Mouse (Mus musculus) retina, adult 2 months (tissue): ENCODE results near the gene Txndc11.
"Not testable (repeated sequence)": the region's sequence is repeated elsewhere in the genome, so short reads cannot be mapped to it uniquely, and the experiment has no call there.

Experiments
- DNase-seq: peaks from one replicate; pipeline ENCODE4 v3.0.0-alpha.2; 2012; ENCODE audit warnings: low read depth, low spot score

The Txndc11 gene

GRCm38 (mm10) chr16:11134348-11135344 is at the start of gene Txndc11:
Txndc11 (minus strand) TSS chr16:11134650.
- peak; percentile 94 for DNase-seq

DNA sequence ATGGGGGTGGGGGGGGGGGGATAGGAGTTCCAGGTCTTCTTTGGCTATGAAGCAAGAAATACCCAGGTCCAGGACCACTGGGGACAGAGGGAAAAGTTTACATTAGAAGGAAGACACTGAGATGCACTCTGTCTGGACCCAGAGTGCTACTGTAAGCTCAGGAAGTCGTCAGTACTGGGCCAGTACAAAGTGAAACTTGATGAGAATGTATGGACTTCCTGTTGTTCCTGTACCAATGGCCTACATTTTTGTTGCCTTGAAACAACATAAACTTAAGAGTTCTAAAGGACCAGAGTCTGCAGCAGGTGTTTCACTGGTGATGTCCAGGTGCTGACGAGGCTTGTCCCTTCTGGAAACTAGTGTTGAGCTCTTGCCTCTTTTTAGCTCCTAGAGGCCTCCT is 43.0 kb upstream of the Txndc11 start:
- DNase-seq: no peak

DNA sequence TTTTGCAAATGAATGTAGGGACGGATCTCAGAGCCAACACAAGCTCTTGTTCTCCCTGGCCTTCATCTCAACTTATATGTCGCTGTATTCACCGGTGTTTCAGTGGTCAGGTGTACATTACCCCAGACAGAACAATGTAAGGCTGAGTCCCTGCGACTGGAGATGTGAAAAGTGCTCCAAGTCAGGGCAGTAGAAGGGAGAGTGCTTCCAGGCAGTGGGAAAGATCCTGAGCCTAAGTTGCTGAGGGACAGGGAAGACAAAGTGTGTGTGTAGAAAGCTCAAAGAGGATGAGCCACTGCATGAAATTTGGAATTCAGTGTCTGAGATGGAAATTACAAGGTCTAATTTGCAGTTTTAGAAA is 42.4 kb upstream of the Txndc11 start:
- DNase-seq: no peak

DNA sequence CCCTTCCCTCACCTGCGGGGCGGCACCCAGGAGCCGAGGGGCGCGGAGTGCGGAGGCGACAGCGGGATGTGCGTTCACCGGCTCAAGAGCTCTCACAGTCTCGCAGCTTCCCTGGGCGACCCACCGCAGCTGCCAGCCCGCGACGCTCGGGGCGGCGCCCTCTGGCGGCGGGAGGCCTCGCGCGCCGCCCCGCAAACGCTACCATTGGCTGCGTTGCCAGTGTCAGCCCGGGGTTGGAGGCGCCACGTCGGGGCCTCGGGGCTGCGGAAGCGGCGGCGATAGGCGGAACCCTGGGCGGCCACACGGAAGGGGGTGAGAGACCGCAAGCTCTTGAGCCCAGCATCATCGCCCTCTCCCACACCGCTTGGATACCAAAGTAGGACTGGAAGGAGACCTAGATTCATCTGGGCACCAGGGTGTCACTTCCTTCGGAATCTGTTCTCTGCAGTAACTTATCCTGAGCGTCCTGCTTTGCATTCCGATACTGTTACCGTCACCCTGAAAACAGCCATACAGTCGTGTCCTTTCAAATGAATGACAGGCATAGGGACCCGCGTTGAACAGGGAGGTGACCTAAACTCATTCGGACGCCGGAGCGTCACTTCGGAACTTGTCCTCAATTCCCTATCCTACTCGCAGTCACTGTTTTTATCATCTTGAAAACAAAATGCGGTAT is 41.9 kb upstream of the Txndc11 start, which contains the start of gene Zc3h7a:
Gene Zc3h7a (minus strand): TSS at position 186 of the 676 bp plus-strand sequence.
- peak; percentile 80 for DNase-seq

DNA sequence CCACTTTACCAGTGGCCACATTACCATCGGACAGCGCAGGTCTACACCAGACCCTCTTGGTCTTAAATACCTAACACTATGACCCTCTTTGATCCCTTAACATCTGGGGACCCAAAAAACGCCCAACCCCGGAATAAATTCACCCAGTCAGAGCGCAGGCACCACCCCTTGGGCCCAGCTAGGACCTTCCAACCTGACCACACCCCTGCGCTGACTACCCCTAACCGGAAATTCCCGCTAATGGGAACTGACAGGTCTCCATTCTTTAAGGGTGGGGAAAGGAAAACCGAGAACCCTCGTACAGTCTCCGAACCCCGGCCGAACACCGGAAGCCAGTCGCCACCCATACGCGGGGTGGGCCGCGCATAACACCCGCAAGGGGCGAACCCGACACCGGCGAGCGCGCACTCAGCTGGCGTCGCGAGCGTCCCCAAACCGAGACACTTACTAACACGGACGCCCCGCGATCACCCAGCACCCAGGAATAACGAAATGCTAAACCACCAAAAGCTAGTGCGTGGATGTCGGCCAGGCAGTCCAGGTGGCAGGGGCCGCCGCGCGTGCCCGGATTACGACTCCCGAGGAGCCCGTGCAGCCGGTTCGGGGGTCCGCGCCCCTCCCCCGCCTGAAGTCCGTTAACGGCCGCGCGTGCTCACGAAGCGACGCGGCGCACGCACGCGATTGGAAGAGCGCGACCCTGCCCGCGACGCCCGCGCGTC is 41.2 kb upstream of the Txndc11 start:
- peak; percentile 8 for DNase-seq

DNA sequence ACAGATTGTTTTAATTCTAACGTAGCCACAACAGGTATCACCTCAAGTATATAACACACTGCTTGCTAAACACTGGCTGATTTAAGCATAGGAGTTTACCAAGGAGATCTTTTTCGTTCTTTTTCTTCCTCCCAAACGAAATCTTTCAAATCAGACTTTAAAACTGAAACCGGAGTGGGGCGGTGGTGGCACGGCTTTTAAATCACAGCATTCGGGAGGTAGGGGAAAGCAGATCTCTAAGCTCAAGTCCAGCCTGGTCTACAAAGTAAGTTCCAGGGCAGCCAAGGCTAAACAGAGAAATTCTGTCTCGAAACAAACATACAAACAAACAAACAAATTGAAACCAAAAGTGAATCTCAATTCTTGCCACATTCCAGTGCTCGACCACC is 40.6 kb upstream of the Txndc11 start:
- peak; percentile 4 for DNase-seq

DNA sequence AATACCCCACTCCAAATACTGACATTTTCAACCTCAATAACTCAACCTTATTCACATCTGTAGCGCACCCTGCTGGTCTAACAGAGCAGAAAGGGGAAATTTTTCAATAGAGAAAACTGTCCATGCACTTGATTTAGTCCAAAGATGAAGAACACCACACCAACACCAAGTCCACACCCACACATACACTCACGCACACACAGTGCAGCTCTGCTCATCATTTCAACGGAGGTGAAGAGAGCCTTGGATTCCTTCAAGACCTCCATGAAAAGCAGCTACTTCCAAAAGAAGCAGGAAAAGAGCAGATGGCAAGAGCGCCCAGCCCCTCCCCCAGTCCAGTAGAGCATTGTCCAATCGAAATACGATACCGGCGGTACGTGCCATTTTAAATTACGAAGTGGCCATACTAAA is 40.2 kb upstream of the Txndc11 start:
- DNase-seq: peak; percentile 20

- no peak for DNase-seq
These were observed 37.2 kb upstream of the Txndc11 start for GRCm38 (mm10) chr16:11171679-11172078.

DNA sequence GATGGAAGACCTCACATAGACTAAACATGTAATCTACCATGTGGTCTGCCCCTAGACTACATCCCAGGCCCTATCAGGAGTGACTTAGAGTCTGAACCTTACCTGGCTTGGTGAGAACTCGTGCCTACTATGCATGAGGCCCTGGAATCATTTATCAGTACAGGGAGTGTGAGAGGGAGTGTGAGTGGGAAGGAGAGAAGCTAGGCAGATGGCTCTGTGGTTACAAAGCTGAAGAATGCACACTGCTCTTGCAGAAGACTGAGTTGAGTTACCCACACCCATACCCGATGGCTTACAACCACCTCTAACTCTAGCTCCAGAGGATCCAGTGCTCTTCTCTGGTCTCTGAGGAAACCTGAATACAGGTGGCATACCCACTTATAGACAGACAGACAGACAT is 32.0 kb upstream of the Txndc11 start:
- no peak for DNase-seq

DNA sequence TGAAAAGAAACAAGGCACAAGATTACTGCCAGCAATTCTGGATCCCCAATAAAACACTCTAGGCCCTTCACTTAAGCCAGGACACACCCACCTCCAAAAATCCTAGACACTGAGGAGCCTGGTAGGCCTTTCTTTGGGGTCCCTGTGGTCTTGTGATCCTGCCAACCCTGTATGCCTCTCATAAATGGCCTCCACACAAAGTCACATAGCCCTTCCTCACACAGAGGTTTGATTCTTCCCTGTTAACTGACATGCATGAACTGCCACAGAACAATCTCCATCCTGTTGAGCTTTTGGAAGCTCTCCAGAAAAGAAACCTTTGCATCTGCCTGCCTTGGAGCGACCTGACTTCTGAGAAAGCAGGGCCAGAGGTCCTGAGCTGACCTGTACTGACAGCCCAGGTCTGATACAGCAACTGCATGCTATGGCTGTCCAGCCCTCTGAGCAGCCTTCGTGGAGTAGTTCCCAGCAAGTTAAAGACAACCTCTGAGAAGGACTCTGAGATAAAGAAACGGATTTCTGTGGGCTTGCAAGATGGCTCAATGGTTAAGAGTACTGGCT is 30.3 kb upstream of the Txndc11 start:
- DNase-seq: no peak

DNA sequence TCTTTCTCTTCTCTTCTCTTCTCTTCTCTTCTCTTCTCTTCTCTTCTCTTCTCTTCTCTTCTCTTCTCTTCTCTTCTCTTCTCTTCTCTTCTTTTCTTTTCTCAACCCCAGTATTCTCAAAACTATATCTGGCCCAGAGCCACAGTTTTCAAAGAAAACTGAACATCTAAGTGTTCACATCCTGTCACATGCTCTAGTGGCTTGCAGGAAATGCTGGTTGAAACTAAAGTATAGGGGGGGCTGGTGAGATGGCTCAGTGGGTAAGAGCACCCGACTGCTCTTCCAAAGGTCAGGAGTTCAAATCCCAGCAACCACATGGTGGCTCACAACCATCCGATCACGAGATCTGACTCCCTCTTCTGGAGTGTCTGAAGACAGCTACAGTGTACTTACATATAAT is 23.3 kb upstream of the Txndc11 start:
- not testable (repeated sequence) for DNase-seq

GRCm38 (mm10) chr16:11154500-11154899 is 20.1 kb upstream of the Txndc11 start:
- DNase-seq: no peak

GRCm38 (mm10) chr16:11143706-11144483 is 9.4 kb upstream of the Txndc11 start:
- not testable (repeated sequence) for DNase-seq

- DNase-seq: no peak
These were observed 738 bp downstream of the Txndc11 start for GRCm38 (mm10) chr16:11133476-11134347.

DNA sequence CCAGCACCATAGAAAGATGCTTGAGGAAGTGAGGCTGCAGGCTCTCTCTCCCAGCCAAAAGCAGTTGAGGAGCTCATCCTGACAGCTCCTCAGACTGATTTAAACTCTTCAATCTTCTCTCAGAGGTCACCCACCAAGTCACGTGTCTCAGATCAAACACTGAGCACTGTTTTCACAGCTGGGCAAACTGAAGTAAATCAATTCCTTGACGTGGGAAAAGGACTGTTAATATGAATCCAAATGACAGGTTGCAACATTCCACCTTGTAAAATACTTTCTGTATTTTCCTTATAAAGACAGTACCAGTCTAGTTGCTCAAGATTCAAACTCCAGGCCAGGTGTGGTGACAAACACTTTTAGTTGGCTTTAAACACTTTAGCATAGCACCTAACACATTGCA is 1.6 kb downstream of the Txndc11 start:
- no peak for DNase-seq

DNA sequence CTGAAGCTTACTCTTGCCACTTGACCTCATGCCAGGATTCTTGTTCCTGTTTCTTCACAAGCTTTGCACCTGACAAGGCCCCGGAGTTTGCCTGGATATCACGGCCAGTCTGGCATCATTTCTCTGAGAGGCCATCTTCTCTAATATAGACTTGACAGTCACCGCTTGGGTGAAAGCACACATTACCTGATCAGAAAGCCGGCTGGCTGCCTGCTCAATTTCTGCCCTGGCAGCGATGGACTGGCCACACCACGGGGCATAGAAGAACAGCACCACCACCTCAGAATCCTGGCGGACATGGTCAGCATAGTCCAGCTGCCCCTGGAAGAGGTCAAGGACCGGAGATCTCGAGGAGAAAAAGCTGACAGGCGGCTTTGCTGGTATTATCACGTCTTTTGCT is 6.1 kb downstream of the Txndc11 start:
- DNase-seq: no peak

DNA sequence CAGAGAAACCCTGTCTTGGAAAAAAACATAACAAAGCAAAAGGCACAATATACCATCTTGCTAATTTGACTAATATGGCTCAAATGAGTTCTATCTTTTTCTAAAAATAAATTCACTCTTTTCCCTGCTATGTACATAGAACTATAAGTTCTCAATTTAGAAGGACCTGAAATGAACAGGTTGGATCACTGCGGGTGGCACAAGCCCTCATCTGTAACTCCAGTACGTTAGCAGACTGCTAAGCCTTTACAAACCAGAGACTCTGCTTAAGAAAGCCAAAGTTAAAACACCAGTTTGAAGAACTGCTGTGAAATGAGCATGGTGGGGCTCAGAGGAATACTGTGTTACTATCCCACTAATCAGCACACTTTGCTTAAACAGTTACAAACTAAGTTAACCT is 9.1 kb downstream of the Txndc11 start:
- DNase-seq: no peak

DNA sequence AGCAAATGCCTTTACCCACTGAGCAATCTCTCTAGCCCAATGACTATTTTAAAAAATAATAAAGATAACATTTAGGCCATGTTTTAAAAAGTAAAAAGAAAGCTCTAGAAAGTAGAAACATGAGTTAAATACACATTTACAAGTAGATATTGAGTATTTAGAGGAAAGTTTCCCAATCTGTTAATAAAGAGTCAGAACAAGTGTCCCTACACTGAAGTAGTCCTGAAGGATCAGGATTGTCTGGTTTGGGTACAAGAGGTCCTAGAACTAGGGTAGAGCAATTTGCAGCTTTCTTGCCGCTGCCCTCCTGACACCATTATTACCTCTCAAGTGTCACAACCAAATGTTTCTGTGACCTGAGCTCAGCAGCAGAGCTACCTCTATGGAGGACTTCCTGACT is 10.3 kb downstream of the Txndc11 start:
- DNase-seq: no peak

DNA sequence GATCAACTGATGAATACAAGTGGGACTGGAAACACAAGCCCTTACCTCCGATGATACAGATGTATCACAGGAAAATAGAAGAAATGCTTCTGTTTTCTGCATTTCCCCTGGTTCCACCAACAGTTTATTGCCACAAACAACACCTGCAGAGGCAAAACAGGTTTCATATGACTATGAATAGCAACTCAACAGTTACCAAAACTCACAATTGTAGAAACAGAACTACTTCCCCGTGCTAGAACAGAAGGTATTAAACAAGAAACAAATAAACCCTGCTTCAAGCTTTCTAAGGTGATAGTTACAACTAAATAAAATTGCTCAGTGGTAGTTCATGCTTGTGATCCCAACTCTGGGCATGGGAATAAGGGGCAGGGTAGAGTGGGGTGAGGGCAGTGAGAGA is 11.8 kb downstream of the Txndc11 start:
- no peak for DNase-seq

GRCm38 (mm10) chr16:11109198-11109740 is 25.2 kb downstream of the Txndc11 start:
- no peak for DNase-seq
